Mouse (Mus musculus): ENCODE measurements around the gene Folh1. TPM values are rescaled to one million over a fixed set of nuclear protein-coding genes. Genes with fewer than 3 reads are reported as not detected.

Folh1 gene
- polyA plus RNA-seq, 1 experiment from 2014 or later: 0.04 TPM

- DNase-seq (no peak), ATAC-seq (no peak)
- TF ChIP-seq EP300 (IDR thresholded peaks at IDR 0.05; ENCODE audit: low read depth) (no peak), CTCF (IDR thresholded peaks at IDR 0.05; ENCODE audit: low read depth) (no peak)
- no peaks in the 10 kb centered on the region for H3K36me3 ChIP-seq (replicated peaks; ENCODE audit: insufficient read depth, low read length)
- no peak overlapping the region for H3K4me2 ChIP-seq (ENCODE audit: low read depth, low read length)
- H3K9ac ChIP-seq (replicated peaks): no peak overlapping the region
- H3K27ac ChIP-seq (ENCODE audit: low read depth): no peak overlapping the region
- no peak overlapping the region for H3K4me3 ChIP-seq (ENCODE audit: low read depth, low read length)
- 69% methylated on average over 1 of the region's 1 CpGs for WGBS (ENCODE audit: insufficient replicate concordance)
- H3K9me3 ChIP-seq (ENCODE audit: low read length): no peaks in the 10 kb centered on the region
- no peaks in the 10 kb centered on the region for H3K27me3 ChIP-seq (ENCODE audit: insufficient read depth, low read length)
- no peaks in the 10 kb centered on the region for H3K4me1 ChIP-seq (ENCODE audit: insufficient read depth)
These were observed 15.0 kb downstream of the Folh1 start for GRCm38 (mm10) chr7:86760751-86761150.

DNA sequence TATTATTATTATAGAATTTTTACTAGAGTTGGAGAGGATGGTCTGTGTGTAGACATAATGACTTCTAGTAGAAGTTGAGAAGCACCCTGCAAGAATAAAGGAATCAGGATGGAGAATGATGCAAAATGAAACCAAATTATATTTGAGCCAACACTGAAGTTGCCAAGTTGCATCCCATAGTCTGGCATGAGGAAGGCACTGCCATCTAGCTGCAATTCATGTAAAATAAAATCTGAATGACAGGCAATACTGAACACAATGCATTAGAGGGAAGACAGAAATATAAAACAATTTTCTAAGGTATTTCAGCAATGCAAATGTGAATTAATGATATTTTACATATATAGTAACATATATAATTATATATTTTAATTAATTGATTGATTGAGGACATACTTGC lies 50.7 kb downstream of the Folh1 start:
- TF ChIP-seq EP300 (IDR thresholded peaks at IDR 0.05; ENCODE audit: low read depth) (no peak), CTCF (IDR thresholded peaks at IDR 0.05; ENCODE audit: low read depth) (no peak)
- no peak overlapping the region for H3K27ac ChIP-seq (ENCODE audit: low read depth)

GRCm38 (mm10) chr7:86688030-86688429 lies 87.7 kb downstream of the Folh1 start, which contains the start of gene Olfr292:
Gene Olfr292, plus strand, starts transcription at chr7:86688330.
- TF ChIP-seq EP300 (IDR thresholded peaks at IDR 0.05; ENCODE audit: low read depth) (no peak), CTCF (IDR thresholded peaks at IDR 0.05; ENCODE audit: low read depth) (no peak)

More for the DNA sequence above, 50.7 kb downstream of the Folh1 start:
- no peak overlapping the region for H3K4me2 ChIP-seq (ENCODE audit: low read depth, low read length)
- no peak for DNase-seq
- no peaks in the 10 kb centered on the region for H3K4me1 ChIP-seq (ENCODE audit: insufficient read depth)
- no peaks in the 10 kb centered on the region for H3K27me3 ChIP-seq (ENCODE audit: insufficient read depth, low read length)
- H3K36me3 ChIP-seq (replicated peaks; ENCODE audit: insufficient read depth, low read length): no peaks in the 10 kb centered on the region
- H3K4me3 ChIP-seq (ENCODE audit: low read depth, low read length): no peak overlapping the region
- no peaks in the 10 kb centered on the region for H3K9me3 ChIP-seq (ENCODE audit: low read length)
- H3K9ac ChIP-seq (replicated peaks): no peak overlapping the region
- no peak for ATAC-seq

More at GRCm38 (mm10) chr7:86688030-86688429, 87.7 kb downstream of the Folh1 start, which contains the start of gene Olfr292:
- no peak within 1 kb of the TSS for H3K4me3 ChIP-seq (ENCODE audit: low read depth, low read length)
- no peak within 1 kb of the TSS for H3K27ac ChIP-seq (ENCODE audit: low read depth)
- no peaks in the 10 kb centered on the region for H3K27me3 ChIP-seq (ENCODE audit: insufficient read depth, low read length)
- DNase-seq (no peak), ATAC-seq (no peak)
- no peak within 1 kb of the TSS for H3K9ac ChIP-seq (replicated peaks)
- no peaks in the 10 kb centered on the region for H3K9me3 ChIP-seq (ENCODE audit: low read length)
- H3K36me3 ChIP-seq (replicated peaks; ENCODE audit: insufficient read depth, low read length): no peaks in the 10 kb centered on the region
- no peaks in the 10 kb centered on the region for H3K4me1 ChIP-seq (ENCODE audit: insufficient read depth)
- no peak within 1 kb of the TSS for H3K4me2 ChIP-seq (ENCODE audit: low read depth, low read length)

Other genes starting within 250 kb of the Folh1 start
- gene Olfr295, start 192.1 kb downstream of the Folh1 start, polyA plus RNA-seq (2015; fragmentation: Nextera tagmentation; extraction: Ambion mirVana): not detected in 2 replicates
- not detected in 2 replicates for gene Olfr294, start 159.3 kb downstream of the Folh1 start, polyA plus RNA-seq (2015; fragmentation: Nextera tagmentation; extraction: Ambion mirVana)
- gene Olfr293, start 126.9 kb downstream of the Folh1 start, polyA plus RNA-seq (2015; fragmentation: Nextera tagmentation; extraction: Ambion mirVana): not detected in 2 replicates
- not detected in 2 replicates for gene Olfr292, start 87.6 kb downstream of the Folh1 start, polyA plus RNA-seq (2015; fragmentation: Nextera tagmentation; extraction: Ambion mirVana)
- not detected in 2 replicates for gene Vmn2r77, start 19.1 kb upstream of the Folh1 start, polyA plus RNA-seq (2015; fragmentation: Nextera tagmentation; extraction: Ambion mirVana)
- gene Vmn2r78, start 139.2 kb upstream of the Folh1 start, polyA plus RNA-seq (2015; fragmentation: Nextera tagmentation; extraction: Ambion mirVana): not detected in 2 replicates
- not detected in 2 replicates for gene Vmn2r79, start 220.2 kb upstream of the Folh1 start, polyA plus RNA-seq (2015; fragmentation: Nextera tagmentation; extraction: Ambion mirVana)